ENCODE assay signal across 8 mouse cellular contexts in genomic region chr11:34881528-34881927, GRCm38 (mm10). TPM values are rescaled to one million over a fixed set of nuclear protein-coding genes. Genes with fewer than 3 reads are reported as not detected.
DNase-seq lines count a peak whose midpoint lies in the region; ATAC-seq lines count a peak whose summit lies in the region.

No protein-coding gene starts in this region.

- H3K27ac ChIP-seq in heart, embryonic 16.5 days (ENCODE audit: low read length): no peak overlapping the region

- no peaks in the 10 kb centered on the region for H3K36me3 ChIP-seq in heart, embryonic 16.5 days (ENCODE audit: control insufficient read depth, insufficient read depth)

- no peak overlapping the region for H3K9ac ChIP-seq in heart, embryonic 16.5 days (ENCODE audit: low read length)

- H3K4me2 ChIP-seq in heart, embryonic 16.5 days (ENCODE audit: low read depth, low read length): no peak overlapping the region

- DNase-seq in heart, adult 8-10 months (ENCODE audit: low spot score): no peak
- DNase-seq in 3T3-L1 (ENCODE audit: low read depth, low spot score): peak; percentile 63
- DNase-seq in MN1 (ENCODE audit: low spot score): peak; percentile 65
- peak; percentile 7 to 40 for DNase-seq in kidney, postnatal 36 days
- DNase-seq in right cerebral cortex, postnatal 14 days: peak; percentile 12
- no peak for DNase-seq in testis, postnatal 14 days (ENCODE audit: low spot score)
- no peak for DNase-seq in spleen, adult 12 weeks (ENCODE audit: low spot score)

- 0 out of 2 replicates have a peak, but pooled peaks have one; percentile 49 for ATAC-seq in heart, embryonic 16.5 days (replicated peaks; ENCODE audit: extremely low read depth, insufficient read depth, low FRiP score)

- no peaks in the 10 kb centered on the region for H3K9me3 ChIP-seq in heart, embryonic 16.5 days (replicated peaks; ENCODE audit: control insufficient read depth, low read length)

- no peak overlapping the region for H3K4me3 ChIP-seq in heart, embryonic 16.5 days (ENCODE audit: low read length)

- no peaks in the 10 kb centered on the region for H3K4me1 ChIP-seq in heart, embryonic 16.5 days (ENCODE audit: control insufficient read depth, insufficient read depth, low read length)

- H3K27me3 ChIP-seq in heart, embryonic 16.5 days (ENCODE audit: control insufficient read depth, insufficient read depth, low read length): no peaks in the 10 kb centered on the region

- 22% methylated on average over 5 of the region's 5 CpGs for WGBS in heart, embryonic 16.5 days

RNA-seq across cellular contexts. Expression of gene Spdl1, which starts 48.1 kb away (rescaled TPM):
- polyA plus RNA-seq in heart, embryonic 16.5 days (2015; fragmentation: Nextera tagmentation; extraction: Ambion mirVana): 14.9 and 16.3 TPM in 2 replicates
- total RNA-seq in heart, adult 8-10 months (2022): under 1 TPM in 3 of 4 experiments, not detected in 1; 0.12 to 0.26 (median 0.22) TPM

Comparison
In these comparisons a context has a peak if more than half of its experiments do, and no peak if none do; other contexts are left out.
1. DNase-seq: peak in 3T3-L1 (single experiment), MN1 (single experiment), kidney, postnatal 36 days (2 of 2) and right cerebral cortex, postnatal 14 days (single experiment); none in heart, adult 8-10 months (single experiment), testis, postnatal 14 days (single experiment) and spleen, adult 12 weeks (single experiment).